Mouse (Mus musculus) granulocyte monocyte progenitor cell, adult 5-6 weeks (primary cell): ENCODE measurements around the gene Gm4131. TPM values are rescaled to one million over a fixed set of nuclear protein-coding genes. Genes with fewer than 3 reads are reported as not detected.
"Not testable (repeated sequence)": the region's sequence is repeated elsewhere in the genome, so short reads cannot be mapped to it uniquely, and the experiment has no call there.

Experiments
- ATAC-seq: replicated peaks from 2 replicates; pipeline ENCODE4 v1.8.0; 2016; ENCODE audit warnings: mild to moderate bottlenecking, moderate TSS enrichment, inconsistent platforms; ENCODE audit not compliant: poor library complexity, severe bottlenecking
- total RNA-seq, 2 experiments: library from RNA; stranded (forward) in 1 of 2; stranded (reverse) in 1 of 2; fragments of 200-712, 200-1000 nt in 1 of 2; fragments of >200 nt in 1 of 2; fragmentation: Nextera tagmentation in 1 of 2; gene quantifications; 2 replicates each; pipeline ENCODE4 v1.2.3; 2014 to 2017

Gene Gm4131
- not detected in 2 replicates for total RNA-seq (2014; fragmentation: Nextera tagmentation)
- total RNA-seq (2017), result not detected in 2 replicates

DNA sequence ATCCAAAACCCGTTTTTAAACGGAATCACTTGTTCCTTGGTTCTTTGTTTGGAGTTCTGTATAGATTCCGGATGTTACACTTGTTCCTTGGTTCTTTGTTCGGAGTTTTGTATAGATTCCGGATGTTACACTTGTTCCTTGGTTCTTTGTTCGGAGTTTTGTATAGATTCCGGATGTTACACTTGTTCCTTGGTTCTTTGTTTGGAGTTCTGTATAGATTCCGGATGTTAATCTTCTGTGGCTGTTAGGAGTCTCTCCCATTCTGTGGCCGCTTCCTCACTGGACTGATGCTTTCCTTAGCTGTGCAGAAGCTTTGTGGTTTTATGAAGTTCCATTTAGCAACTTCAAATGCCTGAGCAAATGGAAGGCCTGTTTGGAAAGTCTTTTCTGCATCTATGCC is at the start of gene Gm4131:
Gene Gm4131, minus strand, starts transcription at position 101 of the 400 bp plus-strand sequence.
- not testable (repeated sequence) for ATAC-seq

DNA sequence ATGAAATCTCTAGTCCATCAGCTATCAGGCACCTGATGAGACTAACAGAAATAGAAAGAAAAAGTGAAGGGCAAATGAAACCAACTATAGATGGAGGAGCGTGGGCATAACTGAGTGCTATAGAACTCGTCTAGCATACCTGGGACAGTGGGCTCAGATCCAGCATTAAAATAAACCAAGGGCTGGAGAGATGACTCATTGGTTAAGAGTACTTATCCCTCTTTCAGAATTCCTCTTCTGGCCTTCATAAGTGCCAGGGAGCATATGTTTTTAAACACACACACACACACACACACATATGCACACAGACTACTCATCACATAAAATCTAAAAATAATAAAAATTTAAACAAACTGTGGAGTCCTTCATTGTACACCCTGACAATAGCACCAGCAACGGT is 43.2 kb upstream of the Gm4131 start:
- no peak for ATAC-seq

DNA sequence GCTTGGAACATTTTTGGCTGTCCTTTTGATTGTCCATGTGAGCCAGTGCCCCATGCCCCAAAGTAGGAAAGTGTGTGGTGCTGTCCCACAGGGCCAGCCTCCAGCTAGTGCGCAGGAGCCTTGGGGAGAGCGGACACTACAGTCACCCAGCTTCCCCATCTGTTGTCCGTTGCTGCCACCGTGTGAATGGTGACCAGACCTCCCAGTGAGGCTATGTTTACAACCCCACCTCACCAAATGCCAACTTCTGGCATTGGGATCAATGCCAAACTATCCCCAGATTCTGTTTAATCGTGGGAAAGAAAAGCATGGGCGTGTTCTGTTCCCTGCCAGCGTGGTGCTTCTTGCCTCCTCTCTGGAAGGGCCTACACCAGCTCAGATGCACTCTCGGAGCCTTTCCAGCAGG is 41.1 kb upstream of the Gm4131 start:
- ATAC-seq, result no peak

DNA sequence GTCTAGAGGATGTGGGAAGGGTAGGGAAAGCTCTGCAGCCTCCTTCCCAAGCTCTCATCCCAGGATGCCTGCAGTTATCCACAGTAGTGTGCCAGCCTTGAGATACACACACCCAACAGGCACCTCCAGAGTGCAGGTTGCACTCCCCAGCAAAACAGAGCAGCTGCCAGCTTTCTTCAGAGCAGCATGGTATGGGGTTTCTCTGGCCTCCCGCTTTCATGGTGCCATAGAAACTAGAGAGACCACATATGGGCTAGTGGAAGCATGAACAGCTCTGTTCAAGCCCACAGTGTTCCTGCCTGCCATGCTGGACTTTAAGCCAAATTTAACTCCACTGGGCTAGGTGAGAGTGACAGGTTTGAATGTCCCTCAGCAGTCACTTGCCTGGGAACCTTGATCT is 36.1 kb upstream of the Gm4131 start:
- no peak for ATAC-seq

DNA sequence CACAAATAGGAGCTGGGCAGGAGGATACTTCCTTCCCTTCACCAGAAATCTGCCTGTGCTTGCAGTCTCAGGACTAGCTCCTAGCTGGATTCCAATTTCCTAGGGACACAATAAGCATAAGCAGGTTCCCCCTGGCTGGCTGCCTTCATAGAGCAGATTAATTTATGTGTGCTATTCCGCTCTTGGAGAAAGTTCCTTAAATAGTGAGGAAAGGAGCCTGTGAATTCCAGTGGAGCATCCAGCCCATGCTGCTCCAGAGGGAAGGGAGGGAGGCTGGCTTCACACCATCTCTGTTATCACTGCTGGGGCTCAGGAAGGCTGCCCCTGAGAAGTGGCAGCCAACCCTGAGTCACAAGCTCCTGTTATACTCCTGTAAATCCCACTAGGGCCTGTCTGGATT is 35.5 kb upstream of the Gm4131 start:
- ATAC-seq, result no peak

DNA sequence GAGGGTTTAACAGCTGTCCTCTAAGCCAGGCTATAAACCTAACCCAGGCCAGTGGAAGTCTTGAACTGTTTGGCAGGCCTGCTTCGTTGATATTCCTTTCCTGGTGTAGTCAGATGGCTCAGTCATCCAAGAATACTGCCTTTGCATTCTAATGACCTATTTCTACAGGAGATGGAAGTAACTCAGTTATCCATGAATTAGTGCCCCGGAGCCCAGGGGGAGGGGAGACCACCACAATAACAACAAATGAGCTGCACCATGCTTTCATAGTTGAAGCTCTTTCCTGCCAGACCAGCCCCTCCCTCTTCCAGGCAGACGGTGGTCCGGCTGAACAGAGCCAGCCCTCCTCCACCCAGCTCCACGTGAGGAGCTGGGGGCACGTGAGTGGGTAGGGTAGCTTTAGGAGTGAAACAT is 33.4 kb upstream of the Gm4131 start:
- ATAC-seq, result no peak

DNA sequence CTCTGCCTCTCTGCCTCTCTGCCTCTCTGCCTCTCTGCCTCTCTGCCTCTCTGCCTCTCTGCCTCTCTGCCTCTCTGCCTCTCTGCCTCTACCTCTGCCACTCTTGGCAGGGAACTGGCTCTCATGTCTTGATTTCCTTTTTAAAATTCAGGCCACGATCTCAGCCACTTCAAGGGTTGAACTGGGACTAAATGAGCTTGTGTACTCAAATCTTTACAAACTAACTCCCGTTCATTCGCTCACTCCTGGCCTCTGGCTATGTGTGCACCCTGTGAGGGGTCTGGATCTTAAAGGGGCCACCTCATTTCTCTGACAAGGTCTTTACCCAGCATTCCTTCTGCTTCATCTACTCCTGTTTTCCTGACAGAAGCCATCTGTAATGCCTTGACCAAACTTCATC is 18.6 kb upstream of the Gm4131 start:
- no peak for ATAC-seq

DNA sequence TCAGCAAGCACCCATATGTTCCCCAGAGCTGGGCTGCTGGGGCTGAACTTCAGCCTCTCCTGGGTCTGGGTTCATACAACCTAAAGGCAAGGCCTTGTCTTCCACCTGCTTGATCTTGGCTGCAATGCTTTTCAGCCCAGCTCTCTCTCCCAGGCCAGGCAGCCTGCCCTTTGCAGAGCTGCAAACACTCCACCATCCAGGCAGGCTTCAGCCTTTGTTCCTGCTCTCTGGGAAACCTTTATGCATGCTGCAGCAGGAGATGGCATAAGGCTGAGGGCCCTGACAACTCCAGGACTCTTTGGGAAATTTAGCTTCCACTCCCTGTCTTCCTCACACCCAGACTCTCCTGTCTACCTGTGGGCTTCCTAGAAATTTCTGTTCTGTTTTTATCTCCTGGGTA is 17.9 kb upstream of the Gm4131 start:
- ATAC-seq, result no peak

DNA sequence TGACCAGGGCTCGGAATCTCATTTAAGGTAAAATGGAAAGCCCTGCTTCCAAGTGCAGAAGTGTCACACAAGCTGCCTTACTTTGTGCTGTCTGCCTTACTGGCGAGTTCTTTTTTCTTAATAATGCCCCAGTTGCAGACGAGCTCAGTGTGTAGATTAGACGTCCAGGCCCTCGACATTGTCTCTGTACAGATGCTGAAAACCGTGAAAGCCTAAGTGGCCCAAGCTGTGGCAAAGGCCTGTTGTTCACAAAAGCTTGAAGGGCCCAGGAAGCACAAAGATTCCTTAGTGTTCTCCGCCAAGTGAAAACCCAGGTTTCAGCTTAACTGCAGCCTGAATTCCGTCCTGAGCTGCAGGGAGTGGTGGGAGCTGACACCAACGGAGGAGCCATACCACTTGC is 15.0 kb upstream of the Gm4131 start:
- no peak for ATAC-seq

DNA sequence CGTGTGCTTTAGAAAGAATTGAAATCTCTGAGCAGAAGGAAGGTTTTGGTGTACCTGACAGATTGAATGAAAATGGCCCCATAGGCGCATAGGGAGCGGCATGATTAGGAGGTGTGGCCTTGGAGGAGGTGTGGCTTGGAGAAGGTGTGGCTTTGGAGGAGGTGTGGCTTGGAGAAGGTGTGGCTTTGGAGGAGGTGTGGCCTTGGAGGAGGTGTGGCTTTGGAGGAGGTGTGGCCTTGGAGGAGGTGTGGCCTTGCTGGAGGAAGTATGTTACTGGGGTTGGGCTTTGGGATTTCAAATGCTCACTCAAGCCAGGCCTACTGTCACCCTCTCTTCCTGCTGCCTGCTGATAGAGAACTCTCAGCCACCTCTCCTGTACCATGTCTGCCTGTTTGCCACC is 14.2 kb upstream of the Gm4131 start:
- ATAC-seq, result peak; percentile 25; the same call in 1 of the 2 replicates

DNA sequence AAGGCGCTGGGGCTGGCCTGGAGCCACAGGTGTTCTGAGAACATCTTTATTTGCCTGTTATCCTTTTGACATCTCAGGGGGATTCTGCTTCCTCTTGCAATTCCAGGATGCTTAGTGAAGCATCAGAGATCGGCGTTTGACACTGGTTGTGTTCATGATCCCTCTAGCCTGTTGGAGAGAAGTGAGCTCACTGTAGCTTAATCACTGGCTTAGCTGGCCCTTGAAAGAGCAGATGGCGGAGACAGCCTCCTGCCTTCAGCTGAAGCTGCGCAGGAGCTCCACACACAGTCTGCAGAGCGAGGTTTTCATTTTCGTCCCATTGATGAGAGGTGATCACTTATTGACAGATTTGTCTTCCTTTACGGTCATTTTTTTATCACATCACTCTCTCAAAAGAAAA is 9.1 kb upstream of the Gm4131 start:
- ATAC-seq, result no peak

DNA sequence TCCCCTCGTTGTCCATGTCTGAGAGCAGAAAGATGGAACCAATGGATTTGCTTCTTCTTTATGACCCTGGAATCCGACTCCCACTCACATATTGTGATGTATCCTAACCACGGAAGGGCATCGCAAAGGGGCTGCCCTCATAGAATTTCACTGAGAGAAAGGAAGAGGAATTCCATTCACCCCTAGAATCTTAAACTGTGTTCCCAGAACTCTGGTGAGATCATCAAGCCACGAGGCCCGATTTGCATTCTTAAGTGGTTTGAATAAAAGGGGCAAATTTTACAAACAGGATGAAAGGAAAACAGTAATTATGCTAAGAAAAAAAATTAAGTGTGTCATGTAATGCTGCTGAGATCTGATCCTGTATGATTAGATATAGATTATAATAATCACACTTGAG is 8.2 kb upstream of the Gm4131 start:
- ATAC-seq, result no peak

DNA sequence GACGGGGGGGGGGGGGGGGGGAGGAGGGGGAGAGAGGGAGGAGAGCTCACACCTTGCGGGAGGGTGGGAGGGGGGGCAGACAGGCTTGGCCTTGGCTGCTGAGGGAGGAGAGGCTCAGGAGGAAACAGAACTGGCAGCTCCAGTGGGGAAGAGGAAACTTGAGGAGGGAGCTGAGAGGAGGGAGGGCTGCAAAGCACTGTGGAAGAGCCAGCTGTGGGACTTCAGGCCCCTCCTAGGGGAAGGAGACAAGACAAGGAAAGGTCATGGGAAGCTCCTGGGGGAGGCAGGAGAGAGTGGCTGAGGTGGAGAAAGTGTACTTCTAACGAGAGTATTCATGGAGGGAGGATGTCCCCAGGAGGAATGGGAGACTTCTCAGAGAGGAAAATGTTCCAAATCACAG is 6.7 kb upstream of the Gm4131 start:
- ATAC-seq, result no peak

DNA sequence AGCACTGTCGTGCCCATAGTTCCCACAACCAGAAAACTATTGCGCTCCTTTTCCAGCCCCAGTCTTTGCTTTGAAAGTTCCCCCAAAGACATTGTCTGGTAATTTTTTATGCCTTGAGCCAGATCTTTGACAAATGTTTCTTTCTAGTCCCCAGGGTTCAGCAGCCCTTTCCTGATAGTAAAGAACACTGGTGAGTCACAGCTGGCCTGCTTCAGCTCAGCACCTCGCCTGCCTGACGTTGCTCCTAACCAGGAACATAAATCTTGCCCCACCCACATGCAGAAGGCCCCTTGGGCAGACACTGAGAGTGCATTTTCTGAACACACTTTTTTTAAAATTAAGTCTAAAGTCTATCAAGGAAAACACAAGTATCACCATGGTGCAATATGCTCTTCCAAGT is 3.6 kb upstream of the Gm4131 start:
- no peak for ATAC-seq

DNA sequence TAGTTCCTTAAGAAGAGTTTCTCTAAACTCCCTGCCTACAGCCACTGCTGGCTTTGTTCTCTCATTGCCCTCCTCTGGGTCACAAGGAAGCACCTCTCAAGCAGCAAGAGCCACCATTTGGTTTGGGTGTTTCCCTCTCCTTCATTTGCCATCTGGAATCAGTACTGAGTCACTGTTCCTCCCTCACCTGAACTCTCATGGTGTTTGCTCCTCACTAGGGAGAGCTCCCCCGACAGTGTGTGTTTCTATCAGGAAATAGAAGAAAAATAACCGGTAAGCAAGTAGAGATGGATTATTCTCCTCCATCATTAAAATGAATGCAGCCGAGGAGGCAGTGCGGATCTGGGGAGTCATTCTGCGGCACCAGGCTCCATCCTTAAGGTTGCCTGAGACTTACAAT is 2.7 kb upstream of the Gm4131 start:
- no peak for ATAC-seq

DNA sequence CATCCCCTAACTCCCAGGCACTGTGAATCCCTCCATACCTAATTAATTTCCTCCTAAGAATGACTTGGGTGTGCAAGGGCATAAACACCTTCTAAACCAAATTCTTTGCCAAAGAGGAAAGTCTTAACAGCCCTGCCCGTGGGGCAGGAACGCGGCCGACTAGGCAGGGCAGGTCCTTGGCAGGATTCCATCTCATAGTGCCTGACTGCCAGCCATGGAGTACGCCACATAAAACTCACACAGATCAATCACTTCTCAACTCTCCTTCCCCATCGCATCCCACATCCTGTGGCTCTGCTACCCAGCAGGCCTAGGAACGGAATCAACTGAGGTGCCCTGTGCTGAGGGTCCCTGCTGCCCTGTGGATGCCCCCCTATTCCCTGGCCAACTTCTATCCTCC is 3.0 kb downstream of the Gm4131 start:
- no peak for ATAC-seq

DNA sequence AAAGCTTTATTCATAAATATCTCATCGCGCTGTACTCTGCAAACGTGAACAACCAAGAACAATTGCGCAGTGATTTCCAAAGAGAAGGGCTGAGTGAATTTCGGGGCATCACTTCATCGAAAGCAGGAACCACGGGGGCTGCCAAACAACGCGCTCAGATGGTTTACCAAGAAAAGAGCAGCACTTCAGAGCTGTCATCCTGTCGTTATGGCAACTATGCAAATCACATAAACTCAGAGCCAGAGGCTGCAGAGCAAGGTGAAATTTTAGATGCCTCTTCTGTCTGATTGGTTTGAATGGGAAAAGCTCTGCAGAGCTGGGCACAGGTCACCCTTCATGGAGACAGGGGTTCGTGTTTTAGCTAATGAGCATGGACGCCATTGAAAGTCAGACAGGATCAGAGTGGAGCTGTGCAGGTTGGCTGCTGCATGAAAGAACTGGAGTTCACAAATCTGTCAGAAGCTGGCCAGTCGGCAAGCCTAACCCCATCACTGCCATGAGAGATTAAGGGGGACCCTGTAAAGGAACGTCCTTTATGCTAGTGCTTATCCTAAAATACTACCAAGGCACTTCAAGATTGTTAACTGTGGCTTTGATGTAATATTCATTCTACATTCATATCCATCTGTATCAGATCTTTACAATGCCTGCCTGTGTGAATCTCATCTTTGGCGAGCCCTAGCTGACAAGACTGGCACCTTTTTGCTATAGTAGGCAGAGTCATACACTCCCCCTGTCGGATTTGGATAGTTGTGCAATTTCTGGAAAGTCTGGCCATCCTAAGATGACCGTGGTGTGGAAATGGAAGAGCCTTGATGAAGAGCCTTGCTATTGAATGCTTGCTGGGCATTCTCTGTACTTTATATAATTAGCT is 4.6 kb downstream of the Gm4131 start:
- no peak for ATAC-seq

DNA sequence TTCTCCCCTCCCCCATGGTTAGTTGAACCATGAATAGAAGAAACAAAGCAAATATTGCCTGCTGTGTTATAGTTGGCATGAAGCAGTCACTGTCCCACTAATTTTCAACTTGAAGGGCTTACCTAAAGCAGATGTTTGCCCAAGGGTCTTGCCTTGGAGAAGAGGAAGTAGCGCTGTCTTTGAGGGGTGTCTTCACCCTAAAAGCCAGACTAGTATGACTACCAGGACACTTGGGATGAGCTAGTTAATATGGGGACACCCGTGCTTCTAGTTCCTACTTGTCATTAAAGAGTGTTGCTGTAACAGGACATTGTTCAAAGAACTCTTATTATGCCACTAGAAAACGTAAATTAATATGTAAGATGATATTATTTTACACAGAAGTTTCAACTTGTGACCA is 9.6 kb downstream of the Gm4131 start:
- no peak for ATAC-seq

DNA sequence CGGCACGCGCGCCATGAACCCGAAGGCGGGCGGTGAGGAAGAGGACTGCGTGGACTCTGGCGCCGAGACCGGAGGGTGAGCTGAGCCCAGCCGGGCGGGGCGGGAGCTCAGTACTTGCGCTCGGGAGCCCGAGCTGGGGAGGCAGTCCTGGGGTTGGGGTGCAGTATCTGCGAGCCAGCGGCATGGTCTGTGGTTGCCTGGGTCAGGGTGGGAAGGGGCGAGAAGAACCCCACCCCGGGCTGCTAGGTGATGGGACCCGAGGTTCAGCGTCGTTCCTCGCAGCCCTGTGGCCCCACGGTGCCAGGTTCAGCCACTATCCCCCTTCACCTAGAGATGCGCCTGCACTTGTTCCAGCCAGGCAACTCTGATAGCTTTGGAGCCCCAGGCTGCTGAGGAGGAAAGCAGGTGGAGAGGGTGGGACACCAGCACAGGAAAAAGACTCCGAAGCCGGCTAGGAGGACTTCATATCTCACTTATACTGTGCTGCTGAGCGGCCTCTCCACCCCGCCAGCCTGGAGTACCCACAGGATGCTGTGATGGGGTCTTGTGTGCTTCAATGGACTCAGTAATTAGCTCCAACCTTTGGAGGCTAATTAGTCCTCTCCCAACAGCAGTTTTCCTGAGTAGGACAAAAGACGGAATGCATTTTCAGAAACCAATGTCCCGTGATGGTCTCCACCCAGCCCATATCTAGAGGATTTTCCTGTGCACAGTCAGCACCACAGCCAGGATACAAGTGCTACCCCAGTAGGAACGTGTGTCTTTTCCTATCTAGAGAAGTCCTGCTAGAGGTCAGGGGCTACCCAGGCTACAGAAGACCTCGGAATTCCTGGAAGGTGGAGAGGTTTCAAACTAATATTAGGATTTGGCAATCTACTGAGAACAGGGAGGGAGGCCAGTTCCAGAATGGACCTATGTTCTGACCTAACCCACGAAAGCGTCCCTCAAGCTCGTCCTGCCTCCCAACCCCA is 10.6 kb downstream of the Gm4131 start:
- no peak for ATAC-seq

DNA sequence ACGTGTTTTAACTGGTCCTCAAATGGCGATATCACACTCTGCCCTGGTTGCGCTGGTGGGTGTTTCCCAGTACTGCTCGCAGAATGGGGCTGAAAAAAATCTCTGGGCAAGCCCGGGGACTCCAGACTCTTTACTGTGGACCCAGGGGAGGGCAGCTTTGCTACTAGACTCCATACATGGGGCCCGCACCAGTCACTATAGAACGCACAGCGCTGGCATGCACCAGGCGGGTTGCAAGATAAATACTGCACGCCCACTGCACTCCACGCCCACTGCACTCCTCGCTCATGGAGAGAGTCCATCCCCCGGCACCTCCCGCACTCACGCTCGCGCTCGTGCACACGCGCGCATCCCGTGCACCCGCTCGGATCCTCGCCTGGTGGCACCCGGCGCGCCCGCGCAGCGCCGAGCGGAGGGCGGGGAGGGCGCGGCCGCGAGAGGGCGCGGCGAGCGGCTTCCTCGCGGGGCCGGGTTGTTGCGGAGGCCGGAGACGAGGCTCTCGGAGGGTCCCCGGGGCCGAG is 11.4 kb downstream of the Gm4131 start, which contains the start of gene Fam124a:
Gene Fam124a, plus strand, starts transcription at position 429 of the 521 bp plus-strand sequence.
- ATAC-seq, result peak; percentile 72

DNA sequence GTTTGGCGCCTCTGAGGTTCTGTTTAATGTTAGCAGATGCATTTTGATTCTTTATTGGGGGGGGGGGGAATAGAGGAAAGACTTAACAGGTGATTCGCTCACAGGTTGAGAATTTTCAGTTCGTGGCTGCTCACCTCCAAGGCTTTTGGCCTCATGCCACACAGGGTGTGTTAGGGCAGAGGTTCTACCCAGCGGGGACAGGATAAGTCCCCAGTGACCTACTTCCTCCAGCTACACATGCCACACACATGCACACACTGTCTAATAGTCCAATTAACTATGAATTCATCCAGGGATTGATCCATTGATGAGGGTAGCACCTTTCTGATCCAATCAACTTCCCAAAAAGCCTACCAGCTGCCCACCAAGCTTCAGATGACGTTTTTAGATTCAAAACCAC is 12.9 kb downstream of the Gm4131 start:
- no peak for ATAC-seq
